Mouse (Mus musculus) limb, embryonic 13.5 days (tissue): ENCODE measurements around the gene Defa36. TPM values are rescaled to one million over a fixed set of nuclear protein-coding genes. Genes with fewer than 3 reads are reported as not detected.
"Not testable (repeated sequence)": the region's sequence is repeated elsewhere in the genome, so short reads cannot be mapped to it uniquely, and the experiment has no call there.

Experiments used
- ATAC-seq: fragments of 200-750 bp; cut with Nextera tagmentation; 2 replicates; pipeline ENCODE4 v1.8.0; 2017; ENCODE audit warnings: low read depth, moderate number of reproducible peaks, moderate TSS enrichment; ENCODE audit not compliant: low FRiP score
- H3K27ac ChIP-seq: fragments of 300-500 bp; sonication (generic); 2 replicates; pipeline ENCODE4 v1.5.1; 2015; ENCODE audit warnings: inconsistent platforms, mild to moderate bottlenecking, moderate library complexity
- H3K27me3 ChIP-seq: fragments of 300-500 bp; sonication (generic); 2 replicates; pipeline ENCODE4 v1.6.1; 2015; ENCODE audit warnings: mild to moderate bottlenecking, inconsistent platforms
- H3K36me3 ChIP-seq: fragments of 300-500 bp; sonication (generic); 2 replicates; pipeline ENCODE4 v1.6.1; 2015; ENCODE audit warnings: inconsistent platforms, mild to moderate bottlenecking, moderate library complexity
- H3K4me1 ChIP-seq: fragments of 300-500 bp; sonication (generic); 2 replicates; pipeline ENCODE4 v1.6.1; 2015; ENCODE audit warnings: inconsistent platforms
- H3K4me2 ChIP-seq: fragments of 300-500 bp; sonication (generic); replicated peaks from 2 replicates; pipeline ENCODE4 v1.6.1; 2015; ENCODE audit warnings: inconsistent platforms, mild to moderate bottlenecking, moderate library complexity
- H3K4me3 ChIP-seq: fragments of 300-500 bp; sonication (generic); 2 replicates; pipeline ENCODE4 v1.5.1; 2015; ENCODE audit warnings: moderate library complexity, mild to moderate bottlenecking, inconsistent platforms
- H3K9ac ChIP-seq: fragments of 300-500 bp; sonication (generic); 2 replicates; pipeline ENCODE4 v1.6.1; 2015; ENCODE audit warnings: mild to moderate bottlenecking, inconsistent platforms
- H3K9me3 ChIP-seq: fragments of 300-500 bp; sonication (generic); 2 replicates; pipeline ENCODE4 v1.6.1; 2016; ENCODE audit warnings: inconsistent platforms
- WGBS: fragments of 180-500 bp; shearing (Covaris S2); methylation state at CpG from one replicate; pipeline ENCODE4 v1.1.7; 2015; 5-methylcytosine and 5-hydroxymethylcytosine counted together
- polyA plus RNA-seq: library from polyadenylated mRNA; unstranded; fragments of >200 nt; fragmentation: Nextera tagmentation; extraction: Ambion mirVana; gene quantifications from 2 replicates; pipeline ENCODE4 v1.2.1, GENCODE M21; 2015

The Defa36 gene
- polyA plus RNA-seq = not detected in 2 replicates

GRCm38 (mm10) chr8:21427111-21427510, at the start of gene Defa36:
Gene Defa36, plus strand, starts transcription at chr8:21427411.
- ATAC-seq = not testable (repeated sequence)

GRCm38 (mm10) chr8:21378215-21378614, 49.0 kb upstream of the Defa36 start, which contains the start of gene Defa2:
Gene Defa2, plus strand, starts transcription at chr8:21378515.
- not testable (repeated sequence) for H3K4me1 ChIP-seq, H3K36me3 ChIP-seq, H3K4me3 ChIP-seq, H3K9me3 ChIP-seq, H3K4me2 ChIP-seq, H3K27me3 ChIP-seq, H3K9ac ChIP-seq, H3K27ac ChIP-seq, ATAC-seq
- 57% methylated on average over 1 of the region's 2 CpGs for WGBS

More at GRCm38 (mm10) chr8:21427111-21427510, at the start of gene Defa36:
- not testable (repeated sequence) for H3K27me3 ChIP-seq, H3K27ac ChIP-seq, H3K9me3 ChIP-seq, H3K36me3 ChIP-seq, H3K4me1 ChIP-seq, H3K9ac ChIP-seq, H3K4me2 ChIP-seq, H3K4me3 ChIP-seq
- no CpG with 5 or more reads among the region's 1 CpGs for WGBS

GRCm38 (mm10) chr8:21391511-21391910, 35.7 kb upstream of the Defa36 start, which contains the start of gene Defa33:
Gene Defa33, plus strand, starts transcription at chr8:21391811.
- H3K9me3 ChIP-seq, H3K4me2 ChIP-seq, H3K4me3 ChIP-seq, H3K4me1 ChIP-seq, H3K27ac ChIP-seq, H3K27me3 ChIP-seq, ATAC-seq, H3K9ac ChIP-seq, H3K36me3 ChIP-seq: not testable (repeated sequence)
- no CpG with 5 or more reads among the region's 2 CpGs for WGBS

- WGBS = no CpG with 5 or more reads among the region's 1 CpGs
- H3K36me3 ChIP-seq, H3K27me3 ChIP-seq, H3K4me3 ChIP-seq, H3K4me2 ChIP-seq, ATAC-seq, H3K9ac ChIP-seq, H3K4me1 ChIP-seq, H3K9me3 ChIP-seq, H3K27ac ChIP-seq: not testable (repeated sequence)
Observed at GRCm38 (mm10) chr8:21456460-21456859, 29.2 kb downstream of the Defa36 start, which contains the start of gene Gm7849. Gene Gm7849, minus strand, starts transcription at chr8:21456560.

Other genes starting within 250 kb of the Defa36 start
- not detected in 2 replicates for gene Defa31, start 235.8 kb upstream of the Defa36 start, polyA plus RNA-seq
- not detected in 2 replicates for gene Gm15293, start 225.8 kb upstream of the Defa36 start, polyA plus RNA-seq
- not detected in 2 replicates for gene Gm15292, start 177.7 kb upstream of the Defa36 start, polyA plus RNA-seq
- gene Defa27, start 111.9 kb upstream of the Defa36 start, polyA plus RNA-seq = not detected in 2 replicates
- not detected in 2 replicates for gene Defa29, start 100.4 kb upstream of the Defa36 start, polyA plus RNA-seq
- gene Defa2, start 48.9 kb upstream of the Defa36 start, polyA plus RNA-seq = not detected in 2 replicates
- gene Defa33, start 35.6 kb upstream of the Defa36 start, polyA plus RNA-seq = not detected in 2 replicates
- not detected in 2 replicates for gene Gm7849, start 29.1 kb downstream of the Defa36 start, polyA plus RNA-seq
- gene Defa20, start 81.8 kb downstream of the Defa36 start, polyA plus RNA-seq = not detected in 2 replicates
- not detected in 2 replicates for gene Defa32, start 101.6 kb downstream of the Defa36 start, polyA plus RNA-seq
- gene Defa37, start 138.0 kb downstream of the Defa36 start, polyA plus RNA-seq = not detected in 2 replicates
- not detected in 2 replicates for gene Defa28, start 155.6 kb downstream of the Defa36 start, polyA plus RNA-seq
- gene Gm7861, start 167.1 kb downstream of the Defa36 start, polyA plus RNA-seq = not detected in 2 replicates
- not detected in 2 replicates for gene Defa26, start 190.8 kb downstream of the Defa36 start, polyA plus RNA-seq
- gene Defa17, start 228.4 kb downstream of the Defa36 start, polyA plus RNA-seq = not detected in 2 replicates
- gene Defa34, start 238.4 kb downstream of the Defa36 start, polyA plus RNA-seq = not detected in 2 replicates